Mouse (Mus musculus): ENCODE data around the gene Taar7f. TPM values are rescaled to one million over a fixed set of nuclear protein-coding genes. Genes with fewer than 3 reads are reported as not detected.

Taar7f gene
- polyA plus RNA-seq (2012; rRNA removed), result not detected in 2 replicates

GRCm38 (mm10) chr10:24049210-24049609 lies at the start of gene Taar7f:
Gene Taar7f, plus strand, starts transcription at chr10:24049510.
- DNase-seq, result no peak
- TF ChIP-seq CTCF (IDR thresholded peaks at IDR 0.05; ENCODE audit: insufficient read depth, low read length), result no peak
- no peak for TF ChIP-seq POLR2A (IDR thresholded peaks at IDR 0.05; ENCODE audit: borderline replicate concordance, extremely low read depth, low read depth, low read length)
- Histone ChIP-seq H3K4me3 (replicated peaks; ENCODE audit: extremely low read depth, low read depth, low read length) (no peak within 1 kb of the TSS), H3K4me1 (ENCODE audit: control insufficient read depth, insufficient read depth, low read length) (no peaks in the 10 kb centered on the region)

GRCm38 (mm10) chr10:23999639-24000038 lies 49.7 kb upstream of the Taar7f start, which contains the start of gene Taar7b:
Gene Taar7b, plus strand, starts transcription at chr10:23999939.
- TF ChIP-seq CTCF (IDR thresholded peaks at IDR 0.05; ENCODE audit: insufficient read depth, low read length), result no peak
- no peak for TF ChIP-seq POLR2A (IDR thresholded peaks at IDR 0.05; ENCODE audit: borderline replicate concordance, extremely low read depth, low read depth, low read length)
- DNase-seq, result no peak
- Histone ChIP-seq H3K4me1 (ENCODE audit: control insufficient read depth, insufficient read depth, low read length) (no peaks in the 10 kb centered on the region), H3K4me3 (replicated peaks; ENCODE audit: extremely low read depth, low read depth, low read length) (no peak within 1 kb of the TSS)
- 31% methylated on average over 1 of the region's 1 CpGs for WGBS

- no peaks in the 10 kb centered on the region for H3K4me1 ChIP-seq (ENCODE audit: control insufficient read depth, insufficient read depth, low read length)
- WGBS, result 60% methylated on average over 1 of the region's 1 CpGs
- DNase-seq, result no peak
- no peak overlapping the region for H3K4me3 ChIP-seq (replicated peaks; ENCODE audit: extremely low read depth, low read depth, low read length)
- no peak for TF ChIP-seq CTCF (IDR thresholded peaks at IDR 0.05; ENCODE audit: insufficient read depth, low read length)
- TF ChIP-seq POLR2A (IDR thresholded peaks at IDR 0.05; ENCODE audit: borderline replicate concordance, extremely low read depth, low read depth, low read length), result no peak
Observed at GRCm38 (mm10) chr10:24006442-24006841, 42.9 kb upstream of the Taar7f start.

GRCm38 (mm10) chr10:24007034-24007433 lies 42.3 kb upstream of the Taar7f start:
- Histone ChIP-seq H3K4me3 (replicated peaks; ENCODE audit: extremely low read depth, low read depth, low read length) (no peak overlapping the region), H3K4me1 (ENCODE audit: control insufficient read depth, insufficient read depth, low read length) (no peaks in the 10 kb centered on the region)
- DNase-seq, result no peak
- TF ChIP-seq CTCF (IDR thresholded peaks at IDR 0.05; ENCODE audit: insufficient read depth, low read length) (no peak), POLR2A (IDR thresholded peaks at IDR 0.05; ENCODE audit: borderline replicate concordance, extremely low read depth, low read depth, low read length) (no peak)
- 22% methylated on average over 2 of the region's 2 CpGs for WGBS

GRCm38 (mm10) chr10:24008143-24008542 lies 41.2 kb upstream of the Taar7f start:
- no peaks in the 10 kb centered on the region for H3K4me1 ChIP-seq (ENCODE audit: control insufficient read depth, insufficient read depth, low read length)
- WGBS, result 81% methylated on average over 1 of the region's 1 CpGs
- H3K4me3 ChIP-seq (replicated peaks; ENCODE audit: extremely low read depth, low read depth, low read length), result no peak overlapping the region
- DNase-seq, result no peak
- TF ChIP-seq POLR2A (IDR thresholded peaks at IDR 0.05; ENCODE audit: borderline replicate concordance, extremely low read depth, low read depth, low read length) (no peak), CTCF (IDR thresholded peaks at IDR 0.05; ENCODE audit: insufficient read depth, low read length) (no peak)

- TF ChIP-seq CTCF (IDR thresholded peaks at IDR 0.05; ENCODE audit: insufficient read depth, low read length) (no peak), POLR2A (IDR thresholded peaks at IDR 0.05; ENCODE audit: borderline replicate concordance, extremely low read depth, low read depth, low read length) (no peak)
- DNase-seq, result no peak
- Histone ChIP-seq H3K4me1 (ENCODE audit: control insufficient read depth, insufficient read depth, low read length) (no peaks in the 10 kb centered on the region), H3K4me3 (replicated peaks; ENCODE audit: extremely low read depth, low read depth, low read length) (no peak within 1 kb of the TSS)
Observed at GRCm38 (mm10) chr10:24026922-24027321, 22.4 kb upstream of the Taar7f start, which contains the start of gene Taar7d. Gene Taar7d, plus strand, starts transcription at chr10:24027222.

- TF ChIP-seq CTCF (IDR thresholded peaks at IDR 0.05; ENCODE audit: insufficient read depth, low read length) (no peak), POLR2A (IDR thresholded peaks at IDR 0.05; ENCODE audit: borderline replicate concordance, extremely low read depth, low read depth, low read length) (no peak)
- Histone ChIP-seq H3K4me1 (ENCODE audit: control insufficient read depth, insufficient read depth, low read length) (no peaks in the 10 kb centered on the region), H3K4me3 (replicated peaks; ENCODE audit: extremely low read depth, low read depth, low read length) (no peak overlapping the region)
- DNase-seq, result no peak
Observed at GRCm38 (mm10) chr10:24031347-24031746, 18.0 kb upstream of the Taar7f start.

- DNase-seq, result no peak
- 86% methylated on average over 2 of the region's 2 CpGs for WGBS
Observed at GRCm38 (mm10) chr10:24037314-24037713, 12.0 kb upstream of the Taar7f start, which contains the start of gene Taar7e. Gene Taar7e, plus strand, starts transcription at chr10:24037614.

GRCm38 (mm10) chr10:24040120-24040869 lies 9.0 kb upstream of the Taar7f start:
- WGBS, result 44% methylated on average over 2 of the region's 2 CpGs
- TF ChIP-seq CTCF (IDR thresholded peaks at IDR 0.05; ENCODE audit: insufficient read depth, low read length) (no peak), POLR2A (IDR thresholded peaks at IDR 0.05; ENCODE audit: borderline replicate concordance, extremely low read depth, low read depth, low read length) (no peak)
- no peaks in the 10 kb centered on the region for H3K4me1 ChIP-seq (ENCODE audit: control insufficient read depth, insufficient read depth, low read length)
- no peak for DNase-seq
- no peak overlapping the region for H3K4me3 ChIP-seq (replicated peaks; ENCODE audit: extremely low read depth, low read depth, low read length)

More at GRCm38 (mm10) chr10:24037314-24037713, 12.0 kb upstream of the Taar7f start, which contains the start of gene Taar7e:
- Histone ChIP-seq H3K4me3 (replicated peaks; ENCODE audit: extremely low read depth, low read depth, low read length) (no peak within 1 kb of the TSS), H3K4me1 (ENCODE audit: control insufficient read depth, insufficient read depth, low read length) (no peaks in the 10 kb centered on the region)
- TF ChIP-seq POLR2A (IDR thresholded peaks at IDR 0.05; ENCODE audit: borderline replicate concordance, extremely low read depth, low read depth, low read length) (no peak), CTCF (IDR thresholded peaks at IDR 0.05; ENCODE audit: insufficient read depth, low read length) (no peak)

- Histone ChIP-seq H3K4me3 (replicated peaks; ENCODE audit: extremely low read depth, low read depth, low read length) (no peak overlapping the region), H3K4me1 (ENCODE audit: control insufficient read depth, insufficient read depth, low read length) (no peaks in the 10 kb centered on the region)
- DNase-seq, result no peak
- WGBS, result 37% methylated on average over 5 of the region's 5 CpGs
- TF ChIP-seq CTCF (IDR thresholded peaks at IDR 0.05; ENCODE audit: insufficient read depth, low read length) (no peak), POLR2A (IDR thresholded peaks at IDR 0.05; ENCODE audit: borderline replicate concordance, extremely low read depth, low read depth, low read length) (no peak)
Observed at GRCm38 (mm10) chr10:24052039-24052438, 2.7 kb downstream of the Taar7f start.

Data from lung, adult 2 months (tissue).